13 mouse cellular contexts compared by ENCODE assay signal in genomic region chr7:88206223-88206827, GRCm38 (mm10).
A peak's percentile ranks its signal among the peaks of the same experiment; 100 is the strongest.
DNase-seq lines count a peak whose midpoint lies in the region; ATAC-seq and TF ChIP-seq lines count a peak whose summit lies in the region.
"Had no signal": no experiment of that assay in that cellular context is flagged by ENCODE, and none has a peak within 500 bp of the region (broad histone marks: within the 10 kb centered on the region; RNA-seq: fewer than 3 reads in every experiment).

No protein-coding gene starts in this region.

- TF ChIP-seq CTCF in layer of hippocampus, adult 2 months (conservative IDR thresholded peaks at IDR 0.05), result no peak
- TF ChIP-seq CTCF in small intestine, adult 2 months (IDR thresholded peaks at IDR 0.05; ENCODE audit: extremely low read depth, insufficient read length, insufficient replicate concordance, low read depth, low read length), result no peak

- TF ChIP-seq POLR2A in small intestine, adult 2 months (IDR thresholded peaks at IDR 0.05; ENCODE audit: low read depth, low read length), result no peak

- no peaks in the 10 kb centered on the region for H3K36me3 ChIP-seq in hindbrain, embryonic 14.5 days (replicated peaks; ENCODE audit: control insufficient read depth, insufficient read depth)
- no peaks in the 10 kb centered on the region for H3K36me3 ChIP-seq in small intestine, adult 2 months (ENCODE audit: control insufficient read depth, insufficient read depth, low read length)
- H3K36me3 ChIP-seq: heart, embryonic 12.5 days; lung, embryonic 15.5 days had no signal

- H3K27me3 ChIP-seq in hindbrain, embryonic 14.5 days (ENCODE audit: control insufficient read depth, insufficient read depth, low read length), result no peaks in the 10 kb centered on the region
- no peaks in the 10 kb centered on the region for H3K27me3 ChIP-seq in small intestine, adult 2 months (ENCODE audit: control insufficient read depth, insufficient read depth, low read length)
- H3K27me3 ChIP-seq: heart, embryonic 12.5 days; lung, embryonic 15.5 days had no signal

- DNase-seq in layer of hippocampus, adult 2 months (ENCODE audit: low spot score in 2 of 2), result no peak
- DNase-seq in layer of hippocampus, postnatal 36 days, result no peak
- peak; percentile 77 for DNase-seq in T-cell, adult 2 months (ENCODE audit: low spot score)
- no peak for DNase-seq in hindbrain, embryonic 14.5 days (ENCODE audit: low spot score)
- no peak for DNase-seq in right cerebral cortex, adult 2 months (ENCODE audit: low spot score in 2 of 2)
- DNase-seq in cerebellum, adult 9-11 months, result no peak
- DNase-seq in adrenal gland, postnatal 10 days, result no peak
- DNase-seq: adrenal gland, adult 2 months; cerebellum, adult 9-10 months had no signal

- H3K4me1 ChIP-seq in hindbrain, embryonic 14.5 days (replicated peaks; ENCODE audit: control insufficient read depth, insufficient read depth, low read length), result 0 out of 2 replicates have a peak, but pooled peaks cover 10% of the 10 kb centered on the region
- no peaks in the 10 kb centered on the region for H3K4me1 ChIP-seq in small intestine, adult 2 months (ENCODE audit: control insufficient read depth, insufficient read depth, insufficient read length, low read length)
- H3K4me1 ChIP-seq: heart, embryonic 12.5 days had no signal

- no peak overlapping the region for H3K9ac ChIP-seq in hindbrain, embryonic 14.5 days
- H3K9ac ChIP-seq: heart, embryonic 12.5 days; lung, embryonic 15.5 days had no signal

- 47% methylated on average over 2 of the region's 2 CpGs for WGBS in hindbrain, embryonic 14.5 days
- WGBS in small intestine, adult 2 months, result 46% methylated on average over 2 of the region's 2 CpGs

- no peak overlapping the region for H3K4me3 ChIP-seq in layer of hippocampus, adult 2 months
- H3K4me3 ChIP-seq in hindbrain, embryonic 14.5 days (replicated peaks; ENCODE audit: low read length), result no peak overlapping the region
- no peak overlapping the region for H3K4me3 ChIP-seq in small intestine, adult 2 months (ENCODE audit: low read depth, low read length)
- H3K4me3 ChIP-seq: heart, embryonic 12.5 days; lung, embryonic 15.5 days had no signal

- H3K27ac ChIP-seq in layer of hippocampus, adult 2 months, result peak overlapping the region; percentile 76
- H3K27ac ChIP-seq in hindbrain, embryonic 14.5 days, result peak overlapping the region; percentile 70
- H3K27ac ChIP-seq in small intestine, adult 2 months (ENCODE audit: insufficient read depth, low read depth, low read length), result peak overlapping the region; percentile 25; the same call in 1 of the 2 replicates
- H3K27ac ChIP-seq: kidney, postnatal 0 days; lung, embryonic 15.5 days had no signal

- no peak for ATAC-seq in hindbrain, embryonic 14.5 days (ENCODE audit: low FRiP score)

- H3K4me2 ChIP-seq in hindbrain, embryonic 14.5 days (replicated peaks), result no peak overlapping the region
- H3K4me2 ChIP-seq: heart, embryonic 12.5 days; lung, embryonic 15.5 days had no signal

- H3K9me3 ChIP-seq in hindbrain, embryonic 14.5 days (ENCODE audit: control insufficient read depth, low read length), result no peaks in the 10 kb centered on the region

Comparison
In these comparisons a context has a peak if more than half of its experiments do, and no peak if none do; other contexts are left out.
1. H3K27ac ChIP-seq: peak in every context shown above with its lines; median percentile 76 in layer of hippocampus, adult 2 months; 70 in hindbrain, embryonic 14.5 days; 25 in small intestine, adult 2 months.